Mouse (Mus musculus) brain, embryonic 14.5 days (tissue): ENCODE results near the gene Frmd4b.

Experiments
- CTCF ChIP-seq: fragments of 200-500 bp; IDR thresholded peaks from 2 replicates; pipeline ENCODE4 v1.5.1; 2012; ENCODE audit warnings: inconsistent platforms, mild to moderate bottlenecking, moderate library complexity, borderline replicate concordance; ENCODE audit not compliant: insufficient read depth, insufficient read length; ENCODE audit errors: extremely low read depth
- POLR2A ChIP-seq: fragments of 200-500 bp; IDR thresholded peaks from 2 replicates; pipeline ENCODE4 v1.6.1; 2012; ENCODE audit warnings: mild to moderate bottlenecking, inconsistent platforms, borderline replicate concordance; ENCODE audit not compliant: poor library complexity, insufficient read depth, insufficient read length, severe bottlenecking; ENCODE audit errors: extremely low read depth

DNA sequence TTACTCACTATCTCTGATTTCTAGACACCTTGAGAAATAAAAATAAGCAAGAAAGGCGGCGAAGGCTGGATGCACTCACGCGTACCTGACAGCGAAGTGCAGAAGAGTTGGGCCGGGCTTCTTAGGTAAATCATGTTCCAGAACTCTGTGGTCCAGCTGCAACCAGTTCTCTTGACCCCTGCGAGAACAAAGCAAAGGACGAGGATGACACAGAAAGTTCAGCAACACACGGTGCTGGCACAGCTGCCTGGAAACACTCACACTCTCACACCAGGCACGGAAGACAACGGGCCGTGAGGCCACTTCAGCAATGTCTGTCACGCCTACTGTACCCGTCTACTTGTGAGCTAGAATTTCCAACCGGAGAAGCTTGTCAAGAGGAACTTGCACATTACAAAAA, 204.9 kb downstream of the Frmd4b start:
- TF ChIP-seq CTCF (no peak), POLR2A (no peak)
